Comparison of ENCODE assay signal across 21 mouse cellular contexts in the genomic region with DNA sequence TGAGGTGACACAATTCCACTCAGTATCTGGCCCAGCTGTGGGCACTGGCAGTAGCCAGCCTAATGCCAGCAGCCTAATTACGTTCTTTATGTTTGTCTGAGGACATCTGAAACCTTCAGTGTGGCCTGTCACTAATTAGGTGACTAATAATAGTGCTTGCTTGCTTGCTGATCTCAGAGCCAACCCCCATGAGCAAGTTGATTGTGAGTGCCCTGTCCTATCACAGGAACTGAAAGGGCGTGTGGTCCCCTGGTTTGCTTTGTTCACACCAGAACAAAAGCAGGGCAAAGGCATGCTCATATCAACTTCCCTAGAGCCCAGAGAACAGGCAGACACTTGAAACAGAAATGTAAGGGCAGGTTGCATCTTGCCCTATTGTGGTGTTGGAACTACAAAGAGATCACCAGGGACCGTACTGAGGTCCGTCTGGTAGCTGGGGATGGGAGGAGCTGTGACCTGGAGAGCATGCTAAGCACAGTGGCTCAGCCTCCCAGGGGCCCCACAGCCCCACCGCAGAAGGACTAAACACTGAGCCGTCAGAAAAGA.
A peak's percentile ranks its signal among the peaks of the same experiment; 100 is the strongest.
DNase-seq lines count a peak whose midpoint lies in the region; ATAC-seq and TF ChIP-seq lines count a peak whose summit lies in the region.
"Had no signal": no experiment of that assay in that cellular context is flagged by ENCODE, and none has a peak within 500 bp of the region (broad histone marks: within the 10 kb centered on the region; RNA-seq: fewer than 3 reads in every experiment).

No protein-coding gene starts in this region.

- H3K36me3 ChIP-seq in heart, embryonic 13.5 days: no peaks in the 10 kb centered on the region
- no peaks in the 10 kb centered on the region for H3K36me3 ChIP-seq in forebrain, embryonic 13.5 days (ENCODE audit: poor library complexity, severe bottlenecking)
- H3K36me3 ChIP-seq in stomach, embryonic 14.5 days (ENCODE audit: control insufficient read depth, insufficient read depth, low read length): no peaks in the 10 kb centered on the region
- H3K36me3 ChIP-seq in neural tube, embryonic 15.5 days: no peaks in the 10 kb centered on the region
- H3K36me3 ChIP-seq: G1E; heart, embryonic 15.5 days; hindbrain, embryonic 15.5 days had no signal

- H3K4me3 ChIP-seq in heart, embryonic 13.5 days: no peak overlapping the region
- no peak overlapping the region for H3K4me3 ChIP-seq in forebrain, embryonic 13.5 days
- no peak overlapping the region for H3K4me3 ChIP-seq in stomach, embryonic 14.5 days (ENCODE audit: low read depth, low read length)
- H3K4me3 ChIP-seq in neural tube, embryonic 15.5 days (replicated peaks): no peak overlapping the region
- H3K4me3 ChIP-seq: heart, embryonic 15.5 days; hindbrain, embryonic 15.5 days had no signal

- H3K4me1 ChIP-seq in heart, embryonic 13.5 days: peaks cover 10% of the 10 kb centered on the region; the same call in 1 of the 2 replicates
- peaks cover 24% of the 10 kb centered on the region for H3K4me1 ChIP-seq in forebrain, embryonic 13.5 days
- no peaks in the 10 kb centered on the region for H3K4me1 ChIP-seq in stomach, embryonic 14.5 days (ENCODE audit: control insufficient read depth, insufficient read depth, low read length)
- no peaks in the 10 kb centered on the region for H3K4me1 ChIP-seq in neural tube, embryonic 15.5 days
- H3K4me1 ChIP-seq: hindbrain, embryonic 15.5 days had no signal

- H3K9ac ChIP-seq in heart, embryonic 13.5 days: no peak overlapping the region
- H3K9ac ChIP-seq in forebrain, embryonic 13.5 days: no peak overlapping the region
- no peak overlapping the region for H3K9ac ChIP-seq in stomach, embryonic 14.5 days (replicated peaks; ENCODE audit: low read depth, low read length)
- no peak overlapping the region for H3K9ac ChIP-seq in neural tube, embryonic 15.5 days (replicated peaks)
- H3K9ac ChIP-seq: heart, embryonic 15.5 days; hindbrain, embryonic 15.5 days; lung, embryonic 14.5 days had no signal

- no peak; the same call in 1 of the 2 replicates for ATAC-seq in heart, embryonic 13.5 days (ENCODE audit: extremely low read depth, insufficient number of reproducible peaks, low FRiP score, low TSS enrichment)
- peak; percentile 33; the same call in 1 of the 2 replicates for ATAC-seq in forebrain, embryonic 13.5 days
- ATAC-seq in stomach, embryonic 14.5 days (ENCODE audit: insufficient number of reproducible peaks, insufficient read depth, low FRiP score, low read depth): peak; percentile 71; the same call in 1 of the 2 replicates
- no peak for ATAC-seq in neural tube, embryonic 15.5 days (ENCODE audit: low FRiP score)
- ATAC-seq in megakaryocyte-erythroid progenitor cell, adult 5-6 weeks (replicated peaks; ENCODE audit: low FRiP score, low TSS enrichment, poor library complexity, severe bottlenecking): no peak

- WGBS in heart, embryonic 13.5 days: 32% methylated on average over 6 of the region's 6 CpGs
- 17% methylated on average over 6 of the region's 6 CpGs for WGBS in forebrain, embryonic 13.5 days
- WGBS in stomach, embryonic 14.5 days: 45% methylated on average over 6 of the region's 6 CpGs
- 43% methylated on average over 6 of the region's 6 CpGs for WGBS in neural tube, embryonic 15.5 days

- TF ChIP-seq CTCF in brain, embryonic 14.5 days (IDR thresholded peaks at IDR 0.05; ENCODE audit: borderline replicate concordance, extremely low read depth, insufficient read depth, insufficient read length): no peak

- H3K4me2 ChIP-seq in heart, embryonic 13.5 days: no peak overlapping the region
- no peak overlapping the region for H3K4me2 ChIP-seq in forebrain, embryonic 13.5 days
- no peak overlapping the region for H3K4me2 ChIP-seq in stomach, embryonic 14.5 days (replicated peaks; ENCODE audit: low read depth, low read length)
- H3K4me2 ChIP-seq in neural tube, embryonic 15.5 days: no peak overlapping the region
- H3K4me2 ChIP-seq: heart, embryonic 15.5 days; hindbrain, embryonic 15.5 days; lung, embryonic 14.5 days had no signal

- 0 out of 2 replicates have a peak overlapping the region, but pooled peaks have one; percentile 8 for H3K27ac ChIP-seq in heart, embryonic 13.5 days (replicated peaks)
- H3K27ac ChIP-seq in forebrain, embryonic 13.5 days: no peak overlapping the region
- H3K27ac ChIP-seq in stomach, embryonic 14.5 days (ENCODE audit: low read length): no peak overlapping the region; the same call in 1 of the 2 replicates
- no peak overlapping the region for H3K27ac ChIP-seq in neural tube, embryonic 15.5 days (replicated peaks)
- H3K27ac ChIP-seq: heart, embryonic 15.5 days; hindbrain, embryonic 15.5 days had no signal

- no peak for DNase-seq in heart, adult 11 months
- DNase-seq in brain, embryonic 14.5 days (ENCODE audit: low read depth): peak; percentile 60
- DNase-seq in adrenal gland, postnatal 36 days: no peak
- DNase-seq: adrenal gland, postnatal 14 days; cerebellum, postnatal 10 days; gastrocnemius, postnatal 14 days; kidney, adult 18-20 months; kidney, postnatal 14 days; layer of hippocampus, adult 9-11 months; lung, embryonic 14.5 days; right cerebral cortex, adult 18-20 months; spleen, adult 18-20 months; thymus, postnatal 36 days had no signal

- H3K27me3 ChIP-seq in heart, embryonic 13.5 days (replicated peaks): no peaks in the 10 kb centered on the region
- H3K27me3 ChIP-seq in forebrain, embryonic 13.5 days: no peaks in the 10 kb centered on the region
- H3K27me3 ChIP-seq in stomach, embryonic 14.5 days (ENCODE audit: control insufficient read depth, insufficient read depth, low read length): no peaks in the 10 kb centered on the region
- H3K27me3 ChIP-seq in neural tube, embryonic 15.5 days (replicated peaks): no peaks in the 10 kb centered on the region
- H3K27me3 ChIP-seq: heart, embryonic 15.5 days; hindbrain, embryonic 15.5 days had no signal

- no peaks in the 10 kb centered on the region for H3K9me3 ChIP-seq in heart, embryonic 13.5 days
- no peaks in the 10 kb centered on the region for H3K9me3 ChIP-seq in forebrain, embryonic 13.5 days (replicated peaks)
- no peaks in the 10 kb centered on the region for H3K9me3 ChIP-seq in stomach, embryonic 14.5 days (ENCODE audit: control insufficient read depth, low read depth, low read length)
- H3K9me3 ChIP-seq in neural tube, embryonic 15.5 days (replicated peaks): no peaks in the 10 kb centered on the region
- H3K9me3 ChIP-seq: heart, embryonic 15.5 days; hindbrain, embryonic 15.5 days had no signal

- TF ChIP-seq POLR2A in brain, embryonic 14.5 days (IDR thresholded peaks at IDR 0.05; ENCODE audit: borderline replicate concordance, extremely low read depth, insufficient read depth, insufficient read length, poor library complexity, severe bottlenecking): no peak

Comparison
In these comparisons a context has a peak if more than half of its experiments do, and no peak if none do; other contexts are left out.
1. ATAC-seq: peak in forebrain, embryonic 13.5 days (single experiment) and stomach, embryonic 14.5 days (single experiment); none in heart, embryonic 13.5 days (single experiment), neural tube, embryonic 15.5 days (single experiment) and megakaryocyte-erythroid progenitor cell, adult 5-6 weeks (single experiment).